Mouse (Mus musculus): ENCODE results near the gene Kctd21.

Kctd21 gene

DNA sequence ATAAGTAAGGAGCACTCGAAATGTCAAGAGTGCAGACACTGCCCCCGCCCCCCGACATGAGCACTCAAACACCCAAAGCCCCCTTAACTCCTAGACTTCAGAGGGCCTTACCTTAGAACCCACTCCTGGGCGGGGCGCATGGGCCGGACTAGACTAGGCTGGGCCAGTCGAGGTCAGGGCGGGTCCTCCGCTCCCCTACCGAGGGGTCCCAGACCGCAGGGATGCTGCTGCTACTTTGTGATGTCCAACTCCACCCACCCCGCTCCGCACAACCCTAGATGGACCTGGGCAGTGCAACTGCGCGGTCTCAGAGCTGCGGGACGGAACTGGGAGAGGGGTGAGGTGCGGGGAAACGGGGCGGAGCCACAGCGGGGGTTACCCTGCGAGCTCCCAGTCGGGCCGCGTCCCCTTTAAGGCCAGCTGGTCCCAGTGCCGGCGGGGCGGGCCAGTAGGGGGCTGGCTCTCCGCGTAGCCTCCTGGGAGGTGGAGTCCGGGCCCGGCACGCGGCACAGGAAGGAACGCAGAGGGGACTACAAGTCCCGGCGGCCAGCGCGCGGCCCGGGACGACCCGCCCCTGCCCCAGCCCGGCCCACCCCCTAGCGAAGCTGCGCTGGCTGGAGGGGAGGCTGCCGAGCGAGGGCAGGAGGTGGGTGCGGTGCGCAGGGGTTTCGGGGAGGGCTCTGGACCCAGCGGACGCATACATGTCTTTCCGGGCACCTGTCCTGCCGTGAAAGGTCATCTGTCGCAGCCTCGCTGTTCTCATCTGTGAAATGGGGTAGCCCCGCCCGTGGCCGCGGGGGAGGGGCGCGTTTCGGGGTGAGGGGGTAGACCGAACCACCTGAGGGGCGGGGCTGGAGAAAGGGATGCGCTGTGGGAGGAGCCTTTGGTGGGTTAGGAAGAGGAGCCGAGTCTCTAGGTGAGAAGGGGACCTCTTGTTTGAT lies at the start of gene Kctd21, which contains the start of gene Usp35:
Kctd21 (plus strand) TSS at position 602 of the 941 bp plus-strand sequence.
Usp35 (minus strand) TSS at position 295 of the 941 bp plus-strand sequence.
- peak; percentile 85 for ATAC-seq (ENCODE audit: insufficient number of reproducible peaks, low FRiP score, low TSS enrichment)

- no peak for ATAC-seq (ENCODE audit: insufficient number of reproducible peaks, low FRiP score, low TSS enrichment)
Observed at GRCm38 (mm10) chr7:97296986-97297385, 35.1 kb upstream of the Kctd21 start.

DNA sequence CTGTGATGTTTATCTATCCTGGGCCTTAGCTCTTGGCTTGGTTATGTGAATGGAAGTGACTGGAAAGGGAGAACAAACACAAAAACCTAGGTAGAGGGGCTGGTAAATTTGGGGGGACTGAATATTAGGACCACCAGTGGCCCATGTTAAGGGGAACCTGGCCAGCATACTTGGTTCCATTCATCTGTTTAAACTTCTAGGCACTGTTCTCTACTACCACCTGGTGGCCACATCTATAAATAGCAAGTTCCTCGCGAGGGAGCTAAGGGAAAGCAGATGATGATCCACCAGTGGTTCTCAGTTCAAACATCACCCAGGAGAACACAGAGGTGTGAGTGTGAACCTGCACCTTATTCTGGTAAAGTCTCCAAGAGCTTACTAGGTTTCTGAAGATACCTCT lies 34.7 kb upstream of the Kctd21 start:
- 0 out of 2 replicates have a peak, but pooled peaks have one; percentile 56 for ATAC-seq (ENCODE audit: insufficient number of reproducible peaks, low FRiP score, low TSS enrichment)

- no peak for ATAC-seq (ENCODE audit: insufficient number of reproducible peaks, low FRiP score, low TSS enrichment)
Observed at GRCm38 (mm10) chr7:97298279-97298678, 33.8 kb upstream of the Kctd21 start.

- no peak for ATAC-seq (ENCODE audit: insufficient number of reproducible peaks, low FRiP score, low TSS enrichment)
Observed at GRCm38 (mm10) chr7:97298943-97299342, 33.2 kb upstream of the Kctd21 start.

GRCm38 (mm10) chr7:97300914-97301313 lies 31.2 kb upstream of the Kctd21 start:
- ATAC-seq (ENCODE audit: insufficient number of reproducible peaks, low FRiP score, low TSS enrichment): no peak

DNA sequence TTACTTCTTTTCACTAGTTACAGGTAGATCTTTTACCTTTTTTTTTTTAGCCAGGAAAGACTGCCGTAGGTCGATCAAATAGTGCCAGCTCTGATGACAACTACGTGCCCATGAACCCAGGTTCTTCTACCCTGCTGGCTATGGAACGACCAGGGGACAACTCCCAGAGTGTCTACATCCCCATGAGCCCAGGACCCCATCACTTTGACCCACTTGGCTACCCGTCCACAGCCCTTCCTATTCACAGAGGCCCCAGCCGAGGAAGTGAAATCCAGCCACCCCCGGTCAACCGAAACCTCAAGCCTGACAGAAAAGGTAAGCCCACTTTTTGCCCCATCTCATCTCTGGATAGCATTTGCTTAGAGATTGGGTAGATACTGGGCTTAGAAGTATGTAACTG lies 30.8 kb upstream of the Kctd21 start:
- ATAC-seq (ENCODE audit: insufficient number of reproducible peaks, low FRiP score, low TSS enrichment): no peak

GRCm38 (mm10) chr7:97302261-97302660 lies 29.9 kb upstream of the Kctd21 start:
- ATAC-seq (ENCODE audit: insufficient number of reproducible peaks, low FRiP score, low TSS enrichment): no peak

GRCm38 (mm10) chr7:97302876-97303275 lies 29.3 kb upstream of the Kctd21 start:
- no peak for ATAC-seq (ENCODE audit: insufficient number of reproducible peaks, low FRiP score, low TSS enrichment)

DNA sequence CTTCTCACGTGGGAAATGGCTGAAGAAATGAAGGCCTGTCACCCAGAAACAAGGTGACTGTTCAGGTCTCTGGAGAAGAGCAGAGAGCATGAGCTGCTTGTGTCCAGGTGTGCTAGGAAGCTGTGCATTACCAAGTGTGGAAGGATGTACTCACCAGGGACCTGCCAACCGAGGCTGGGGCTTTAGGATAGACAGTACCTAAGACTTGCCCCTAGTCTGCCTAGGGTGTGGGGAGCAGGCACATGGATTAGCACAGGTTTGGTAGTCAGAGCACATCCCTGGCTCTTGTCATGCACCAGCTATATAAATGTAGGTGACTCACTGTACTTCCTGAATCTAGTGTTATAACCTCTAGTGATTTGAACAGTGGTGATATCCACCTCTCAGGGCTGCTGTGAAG lies 28.5 kb upstream of the Kctd21 start:
- ATAC-seq (ENCODE audit: insufficient number of reproducible peaks, low FRiP score, low TSS enrichment): no peak

DNA sequence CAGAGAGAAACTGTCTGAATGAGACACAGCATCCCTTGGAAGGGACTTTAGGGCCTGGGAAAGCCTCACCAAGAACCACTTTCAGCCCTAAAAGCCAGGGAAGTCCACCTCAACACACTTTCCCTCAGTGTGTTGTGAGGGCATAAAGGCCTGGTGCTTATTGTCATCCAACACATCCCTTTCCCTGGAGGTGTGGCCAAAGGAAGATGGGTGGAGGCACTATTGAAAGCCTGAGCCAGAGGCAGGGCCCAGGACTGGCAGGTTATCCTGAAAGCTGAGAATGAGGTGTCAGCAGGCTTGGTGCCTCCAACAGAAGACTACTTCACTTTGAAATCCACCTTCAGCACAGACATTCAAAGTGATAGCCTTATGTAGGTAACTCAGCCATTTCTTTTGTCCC lies 27.7 kb upstream of the Kctd21 start:
- no peak for ATAC-seq (ENCODE audit: insufficient number of reproducible peaks, low FRiP score, low TSS enrichment)

GRCm38 (mm10) chr7:97305206-97305605 lies 26.9 kb upstream of the Kctd21 start:
- ATAC-seq (ENCODE audit: insufficient number of reproducible peaks, low FRiP score, low TSS enrichment): no peak

GRCm38 (mm10) chr7:97306813-97307212 lies 25.3 kb upstream of the Kctd21 start:
- no peak for ATAC-seq (ENCODE audit: insufficient number of reproducible peaks, low FRiP score, low TSS enrichment)

DNA sequence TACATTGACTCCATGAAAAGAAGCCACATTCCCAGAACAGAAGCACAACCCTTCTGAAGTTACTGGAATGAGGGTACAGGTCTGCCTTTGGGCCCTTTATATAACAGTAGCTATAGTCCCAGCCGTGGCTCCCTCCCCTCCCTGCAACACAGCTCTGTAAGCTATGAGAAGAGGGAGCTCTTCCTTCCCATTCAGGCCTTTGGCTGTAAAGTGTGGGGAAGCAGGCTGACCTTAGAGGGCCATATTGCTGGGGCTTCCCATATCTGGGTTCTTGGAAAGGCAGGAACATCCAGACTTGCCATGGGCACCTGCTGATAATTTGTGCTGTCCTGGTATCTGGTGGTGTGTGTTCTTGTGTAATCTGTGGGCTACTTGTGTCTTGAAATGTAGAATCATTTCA lies 24.6 kb upstream of the Kctd21 start:
- ATAC-seq (ENCODE audit: insufficient number of reproducible peaks, low FRiP score, low TSS enrichment): no peak

DNA sequence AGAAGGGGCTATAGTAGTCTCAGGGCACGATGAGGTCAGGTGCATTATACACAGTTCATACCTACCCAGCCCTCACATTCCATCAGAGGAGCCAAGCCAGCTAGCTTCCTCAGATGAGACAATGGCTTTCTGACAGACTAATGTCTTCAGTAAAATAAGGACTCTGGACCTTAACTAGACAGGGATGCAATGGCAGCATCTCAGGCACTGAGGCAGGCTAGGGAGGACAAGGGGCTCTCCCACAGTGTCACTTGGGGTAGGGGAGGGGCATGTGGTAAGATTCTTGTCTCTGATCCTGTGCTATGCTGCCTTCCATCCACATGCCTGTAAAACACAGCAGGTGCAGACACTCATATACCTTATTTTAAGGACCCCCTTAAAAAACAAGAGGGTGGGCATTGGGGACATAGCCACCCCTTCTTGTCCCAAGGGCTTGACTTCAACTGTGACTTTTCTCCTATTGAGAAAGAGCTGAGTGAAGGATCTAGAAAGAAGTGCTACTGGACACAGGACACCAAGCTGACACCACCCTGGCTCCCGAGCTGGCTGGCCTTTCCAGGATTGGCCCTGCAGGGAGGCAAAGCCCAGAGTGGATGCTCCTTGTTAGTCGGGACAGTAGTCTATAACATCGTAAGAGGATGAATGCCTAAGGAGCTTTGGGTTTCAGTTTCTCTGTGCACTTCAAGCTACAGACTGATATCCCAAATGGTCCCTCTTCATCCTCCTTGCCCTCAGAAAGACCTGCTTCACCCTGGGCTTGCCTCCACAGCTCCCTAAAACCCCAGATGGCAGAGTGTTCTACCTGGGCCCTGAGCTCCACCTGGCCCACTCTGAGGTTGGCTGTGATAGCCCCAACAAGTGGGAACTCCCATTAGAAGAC lies 22.4 kb upstream of the Kctd21 start:
- no peak for ATAC-seq (ENCODE audit: insufficient number of reproducible peaks, low FRiP score, low TSS enrichment)

DNA sequence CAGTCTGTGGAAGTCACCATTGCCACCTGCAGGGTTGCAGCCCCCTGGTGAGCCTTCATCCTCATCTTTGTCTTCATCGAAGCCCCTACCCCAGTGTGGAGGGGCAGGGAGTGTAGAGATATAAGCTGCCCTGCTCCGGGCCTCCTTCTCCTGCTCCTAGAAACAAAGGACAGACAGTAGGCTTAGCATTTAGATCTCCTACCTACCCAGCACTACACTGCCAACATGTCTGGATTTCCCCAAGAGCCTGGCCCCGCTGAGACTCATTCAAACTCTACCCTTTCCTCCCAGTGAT lies 21.8 kb upstream of the Kctd21 start:
- no peak for ATAC-seq (ENCODE audit: insufficient number of reproducible peaks, low FRiP score, low TSS enrichment)

DNA sequence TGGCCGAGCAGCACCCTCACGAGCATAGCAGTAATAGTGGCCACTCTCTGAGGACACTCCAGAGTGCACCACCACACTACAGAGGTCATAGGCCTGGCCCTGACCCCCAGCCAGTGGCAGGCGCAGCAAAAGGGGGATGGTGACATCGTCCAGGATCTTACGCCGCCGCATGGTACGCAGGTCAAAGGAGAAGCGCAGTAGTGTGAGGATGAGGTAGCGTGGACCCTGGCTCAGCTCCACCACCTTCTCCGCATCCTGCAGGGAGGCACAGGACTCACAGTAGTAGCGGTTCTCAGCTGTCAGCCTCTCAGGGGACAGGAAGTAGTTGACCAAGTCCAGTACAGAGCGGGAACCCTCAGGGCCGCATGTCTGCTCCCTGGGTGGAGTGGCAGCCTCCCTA lies 20.5 kb upstream of the Kctd21 start:
- ATAC-seq (ENCODE audit: insufficient number of reproducible peaks, low FRiP score, low TSS enrichment): no peak

GRCm38 (mm10) chr7:97312196-97312595 lies 19.9 kb upstream of the Kctd21 start:
- no peak for ATAC-seq (ENCODE audit: insufficient number of reproducible peaks, low FRiP score, low TSS enrichment)

GRCm38 (mm10) chr7:97312856-97313255 lies 19.3 kb upstream of the Kctd21 start:
- no peak for ATAC-seq (ENCODE audit: insufficient number of reproducible peaks, low FRiP score, low TSS enrichment)

DNA sequence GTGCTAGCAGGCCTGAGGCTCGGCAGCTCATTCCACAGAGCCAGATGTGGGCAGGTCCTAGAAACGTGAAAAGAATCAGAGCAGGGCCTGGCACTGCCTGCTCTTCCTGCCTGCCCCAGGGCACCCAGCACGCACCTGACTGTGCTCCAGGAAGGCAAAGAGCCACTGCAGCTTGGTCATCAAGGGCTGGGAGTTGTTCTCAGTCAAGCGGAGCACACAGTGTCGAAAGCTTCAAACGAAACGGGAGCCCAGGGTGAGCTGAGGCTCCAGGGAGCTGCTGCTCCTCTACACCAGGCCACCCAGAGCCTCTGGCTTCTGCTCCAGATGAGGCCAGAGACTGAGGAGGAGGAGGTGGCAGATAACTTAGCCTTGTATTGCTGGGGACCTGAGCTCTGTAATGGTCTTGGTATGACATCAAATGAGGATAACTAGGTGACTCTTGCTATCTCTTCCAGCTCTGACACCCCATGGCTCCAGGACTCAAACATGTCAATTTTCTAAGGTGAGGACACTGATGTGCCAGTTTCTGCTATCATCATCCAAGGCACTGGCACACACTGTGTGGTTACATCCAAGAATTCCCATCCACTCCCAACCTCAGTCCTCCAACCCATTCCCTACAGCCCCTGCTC lies 18.6 kb upstream of the Kctd21 start:
- no peak for ATAC-seq (ENCODE audit: insufficient number of reproducible peaks, low FRiP score, low TSS enrichment)

GRCm38 (mm10) chr7:97314646-97315045 lies 17.5 kb upstream of the Kctd21 start:
- ATAC-seq (ENCODE audit: insufficient number of reproducible peaks, low FRiP score, low TSS enrichment): no peak

Data from cerebellum, adult (tissue).